Mouse (Mus musculus): ENCODE measurements around the gene Ankrd23. TPM values are rescaled to one million over a fixed set of nuclear protein-coding genes. Genes with fewer than 3 reads are reported as not detected.

The Ankrd23 gene
- polyA plus RNA-seq, 1 experiment: 56.2 TPM

DNA sequence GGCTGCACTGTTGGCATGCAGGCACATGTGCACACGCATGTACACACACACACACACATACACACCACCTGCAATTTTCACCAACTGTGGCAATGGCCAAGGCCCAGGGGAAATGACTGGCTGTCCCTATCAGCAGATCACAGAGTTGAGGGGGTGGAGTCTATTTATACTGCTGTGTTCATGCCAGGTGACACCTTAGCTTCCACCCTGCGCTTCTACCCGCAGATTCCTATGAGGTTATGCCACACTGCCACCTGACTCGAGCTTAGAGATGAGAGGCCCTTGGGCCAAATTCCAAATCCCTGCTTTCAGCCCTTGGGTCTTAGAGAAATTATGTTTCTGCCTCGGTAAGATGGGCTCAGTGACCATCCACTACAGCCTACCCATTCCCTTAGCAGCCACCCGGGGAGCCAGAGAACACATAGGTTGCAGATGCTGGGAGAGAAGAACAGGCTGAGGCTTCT, 2.1 kb downstream of the Ankrd23 start:
- TF ChIP-seq CTCF (IDR thresholded peaks at IDR 0.05; ENCODE audit: borderline replicate concordance, control insufficient read depth, extremely low read depth, insufficient read depth, low read length, poor library complexity): no peak
- TF ChIP-seq POLR2A (IDR thresholded peaks at IDR 0.05; ENCODE audit: control insufficient read depth, extremely low read depth, insufficient read depth, low read length, poor library complexity): no peak
- no peak overlapping the region for H3K27ac ChIP-seq (ENCODE audit: control insufficient read depth, insufficient read depth, low read length)

DNA sequence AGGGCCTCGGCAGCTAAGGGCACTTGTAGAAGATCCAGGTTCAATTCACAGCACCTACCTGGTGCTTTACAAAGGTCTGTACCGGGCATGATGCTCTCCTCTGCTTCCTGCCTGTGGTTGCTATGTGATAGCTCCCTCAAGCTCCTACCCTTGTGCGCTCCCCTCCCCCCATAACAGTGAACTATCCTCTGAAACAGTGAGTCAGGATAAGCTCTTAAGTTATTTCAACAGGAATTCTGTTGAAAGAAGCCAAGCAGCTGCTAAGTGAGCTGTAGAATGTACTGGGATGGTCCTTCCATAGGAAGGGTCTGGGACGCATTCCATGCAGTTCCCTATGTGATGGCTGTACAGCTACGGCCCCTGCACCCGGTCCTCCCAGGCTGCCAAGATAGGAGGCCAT, 3.1 kb downstream of the Ankrd23 start:
- H3K27me3 ChIP-seq (ENCODE audit: control insufficient read depth, insufficient read depth, low read length): no peaks in the 10 kb centered on the region
- 90% methylated on average over 6 of the region's 6 CpGs for WGBS
- no peak for DNase-seq
- H3K27ac ChIP-seq (ENCODE audit: control insufficient read depth, insufficient read depth, low read length): no peak overlapping the region
- no peak overlapping the region for H3K4me3 ChIP-seq (ENCODE audit: control insufficient read depth, insufficient read depth, low read length)
- TF ChIP-seq POLR2A (IDR thresholded peaks at IDR 0.05; ENCODE audit: control insufficient read depth, extremely low read depth, insufficient read depth, low read length, poor library complexity) (no peak), CTCF (IDR thresholded peaks at IDR 0.05; ENCODE audit: borderline replicate concordance, control insufficient read depth, extremely low read depth, insufficient read depth, low read length, poor library complexity) (no peak)
- H3K36me3 ChIP-seq (ENCODE audit: control insufficient read depth, insufficient read depth, low read length): no peaks in the 10 kb centered on the region
- H3K4me1 ChIP-seq (replicated peaks; ENCODE audit: control insufficient read depth, insufficient read depth, low read length): peaks cover 10% of the 10 kb centered on the region

More for the DNA sequence above, 2.1 kb downstream of the Ankrd23 start:
- Histone ChIP-seq H3K4me1 (replicated peaks; ENCODE audit: control insufficient read depth, insufficient read depth, low read length) (peaks cover 10% of the 10 kb centered on the region), H3K36me3 (ENCODE audit: control insufficient read depth, insufficient read depth, low read length) (0 out of 2 replicates have a peak, but pooled peaks cover under 1% of the 10 kb centered on the region), H3K27me3 (ENCODE audit: control insufficient read depth, insufficient read depth, low read length) (no peaks in the 10 kb centered on the region), H3K4me3 (ENCODE audit: control insufficient read depth, insufficient read depth, low read length) (no peak overlapping the region)
- DNase-seq: no peak
- WGBS: 14% methylated on average over 6 of the region's 6 CpGs

DNA sequence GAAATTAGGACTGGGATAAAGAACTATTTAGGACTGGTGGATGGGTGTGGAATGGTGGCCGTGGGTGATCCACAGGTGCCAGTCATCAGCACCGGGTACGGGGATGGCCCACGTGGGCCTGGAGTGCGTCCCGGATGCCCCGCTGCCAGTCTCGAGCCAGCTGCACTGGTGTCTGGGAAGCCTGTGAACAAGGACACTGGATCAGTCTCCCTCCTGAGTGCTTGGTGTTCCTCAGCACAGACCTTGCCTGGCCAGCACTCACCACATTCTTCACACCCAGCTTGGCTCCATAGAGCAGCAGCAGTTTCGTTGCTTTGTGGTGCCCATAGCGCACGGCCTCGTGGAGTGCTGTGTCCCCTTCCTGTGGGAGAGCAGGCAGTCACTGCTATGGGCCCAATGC, 5.2 kb downstream of the Ankrd23 start:
- TF ChIP-seq POLR2A (IDR thresholded peaks at IDR 0.05; ENCODE audit: control insufficient read depth, extremely low read depth, insufficient read depth, low read length, poor library complexity): no peak
- TF ChIP-seq CTCF (IDR thresholded peaks at IDR 0.05; ENCODE audit: borderline replicate concordance, control insufficient read depth, extremely low read depth, insufficient read depth, low read length, poor library complexity): no peak
- Histone ChIP-seq H3K27ac (ENCODE audit: control insufficient read depth, insufficient read depth, low read length) (no peak overlapping the region), H3K4me1 (replicated peaks; ENCODE audit: control insufficient read depth, insufficient read depth, low read length) (peaks cover 10% of the 10 kb centered on the region), H3K4me3 (ENCODE audit: control insufficient read depth, insufficient read depth, low read length) (no peak overlapping the region), H3K36me3 (ENCODE audit: control insufficient read depth, insufficient read depth, low read length) (no peaks in the 10 kb centered on the region; the same call in 1 of the 2 replicates), H3K27me3 (ENCODE audit: control insufficient read depth, insufficient read depth, low read length) (no peaks in the 10 kb centered on the region)
- WGBS: 98% methylated on average over 12 of the region's 12 CpGs
- no peak for DNase-seq

DNA sequence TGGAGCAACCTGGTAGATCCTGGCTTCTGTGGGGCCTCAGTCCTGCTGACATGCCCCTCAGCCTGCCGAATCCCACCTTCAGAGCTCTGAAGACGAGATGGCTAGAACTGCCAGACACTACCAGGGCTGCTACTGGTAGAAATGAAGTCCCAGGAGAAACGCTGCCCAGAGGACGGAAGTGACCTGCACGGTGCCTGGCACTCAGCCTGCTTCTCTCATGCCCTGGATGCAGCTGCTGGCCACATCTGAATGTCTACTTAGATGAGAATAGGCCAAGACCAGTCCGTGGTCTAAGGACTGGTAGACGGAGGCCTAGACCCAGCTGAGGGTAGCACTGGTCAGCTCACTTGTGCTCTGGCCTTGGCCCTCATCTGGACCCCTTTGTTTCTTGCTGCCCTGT, 5.7 kb downstream of the Ankrd23 start:
- Histone ChIP-seq H3K4me1 (replicated peaks; ENCODE audit: control insufficient read depth, insufficient read depth, low read length) (peaks cover 10% of the 10 kb centered on the region), H3K36me3 (ENCODE audit: control insufficient read depth, insufficient read depth, low read length) (peaks cover under 1% of the 10 kb centered on the region; the same call in 1 of the 2 replicates), H3K27ac (ENCODE audit: control insufficient read depth, insufficient read depth, low read length) (no peak overlapping the region), H3K4me3 (ENCODE audit: control insufficient read depth, insufficient read depth, low read length) (no peak overlapping the region), H3K27me3 (ENCODE audit: control insufficient read depth, insufficient read depth, low read length) (no peaks in the 10 kb centered on the region)
- DNase-seq: no peak
- no peak for TF ChIP-seq CTCF (IDR thresholded peaks at IDR 0.05; ENCODE audit: borderline replicate concordance, control insufficient read depth, extremely low read depth, insufficient read depth, low read length, poor library complexity)
- TF ChIP-seq POLR2A (IDR thresholded peaks at IDR 0.05; ENCODE audit: control insufficient read depth, extremely low read depth, insufficient read depth, low read length, poor library complexity): no peak
- WGBS: 94% methylated on average over 7 of the region's 7 CpGs

DNA sequence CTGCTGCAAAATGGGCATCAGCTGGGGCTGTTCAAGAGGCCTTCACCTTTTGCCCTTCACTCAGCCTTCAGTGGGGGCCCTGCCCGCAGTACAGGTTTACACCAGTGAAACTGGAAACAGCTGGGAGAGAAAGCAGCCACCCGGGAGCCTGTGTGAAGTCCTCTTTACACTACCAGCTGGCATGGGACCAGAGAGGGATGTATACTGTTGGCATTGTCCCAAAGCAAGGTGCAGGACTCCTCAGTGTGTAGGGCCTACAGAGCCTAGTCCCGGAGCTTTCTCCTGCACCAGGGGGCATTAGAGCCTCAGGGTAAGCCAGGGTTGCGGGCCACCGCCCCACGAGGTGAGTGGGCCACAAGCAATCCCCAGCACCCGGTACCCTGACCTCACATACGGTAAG, 6.2 kb downstream of the Ankrd23 start:
- Histone ChIP-seq H3K4me3 (ENCODE audit: control insufficient read depth, insufficient read depth, low read length) (no peak overlapping the region), H3K27me3 (ENCODE audit: control insufficient read depth, insufficient read depth, low read length) (no peaks in the 10 kb centered on the region), H3K36me3 (ENCODE audit: control insufficient read depth, insufficient read depth, low read length) (peaks cover 5% of the 10 kb centered on the region; the same call in 1 of the 2 replicates), H3K27ac (ENCODE audit: control insufficient read depth, insufficient read depth, low read length) (no peak overlapping the region), H3K4me1 (replicated peaks; ENCODE audit: control insufficient read depth, insufficient read depth, low read length) (peaks cover 10% of the 10 kb centered on the region)
- DNase-seq: no peak
- TF ChIP-seq CTCF (IDR thresholded peaks at IDR 0.05; ENCODE audit: borderline replicate concordance, control insufficient read depth, extremely low read depth, insufficient read depth, low read length, poor library complexity): no peak
- TF ChIP-seq POLR2A (IDR thresholded peaks at IDR 0.05; ENCODE audit: control insufficient read depth, extremely low read depth, insufficient read depth, low read length, poor library complexity): no peak
- 91% methylated on average over 8 of the region's 8 CpGs for WGBS

DNA sequence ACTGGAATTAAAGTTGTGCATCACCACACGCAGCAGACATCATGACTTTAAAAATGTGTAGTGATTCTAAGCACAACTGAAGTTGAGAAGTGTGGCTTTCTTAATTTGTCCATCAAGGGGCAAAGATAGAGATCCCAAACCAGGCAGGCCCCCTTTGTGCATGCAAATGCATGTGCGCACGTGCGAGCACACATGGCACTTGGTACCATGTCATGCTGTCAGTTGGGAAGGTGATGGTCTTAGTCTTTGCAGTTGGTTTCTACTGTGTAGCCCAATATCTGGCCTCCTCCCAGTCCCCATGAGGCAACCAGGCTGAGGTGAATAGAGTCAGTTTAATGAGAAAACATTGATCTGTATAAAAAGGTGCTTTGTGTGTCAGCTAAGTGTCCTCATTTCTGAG, 6.8 kb downstream of the Ankrd23 start:
- Histone ChIP-seq H3K36me3 (ENCODE audit: control insufficient read depth, insufficient read depth, low read length) (peaks cover 11% of the 10 kb centered on the region; the same call in 1 of the 2 replicates), H3K4me1 (replicated peaks; ENCODE audit: control insufficient read depth, insufficient read depth, low read length) (peaks cover 8% of the 10 kb centered on the region), H3K27ac (ENCODE audit: control insufficient read depth, insufficient read depth, low read length) (no peak overlapping the region), H3K27me3 (ENCODE audit: control insufficient read depth, insufficient read depth, low read length) (no peaks in the 10 kb centered on the region), H3K4me3 (ENCODE audit: control insufficient read depth, insufficient read depth, low read length) (no peak overlapping the region)
- WGBS: over 99% methylated on average over 4 of the region's 4 CpGs
- no peak for DNase-seq
- TF ChIP-seq POLR2A (IDR thresholded peaks at IDR 0.05; ENCODE audit: control insufficient read depth, extremely low read depth, insufficient read depth, low read length, poor library complexity) (no peak), CTCF (IDR thresholded peaks at IDR 0.05; ENCODE audit: borderline replicate concordance, control insufficient read depth, extremely low read depth, insufficient read depth, low read length, poor library complexity) (no peak)

DNA sequence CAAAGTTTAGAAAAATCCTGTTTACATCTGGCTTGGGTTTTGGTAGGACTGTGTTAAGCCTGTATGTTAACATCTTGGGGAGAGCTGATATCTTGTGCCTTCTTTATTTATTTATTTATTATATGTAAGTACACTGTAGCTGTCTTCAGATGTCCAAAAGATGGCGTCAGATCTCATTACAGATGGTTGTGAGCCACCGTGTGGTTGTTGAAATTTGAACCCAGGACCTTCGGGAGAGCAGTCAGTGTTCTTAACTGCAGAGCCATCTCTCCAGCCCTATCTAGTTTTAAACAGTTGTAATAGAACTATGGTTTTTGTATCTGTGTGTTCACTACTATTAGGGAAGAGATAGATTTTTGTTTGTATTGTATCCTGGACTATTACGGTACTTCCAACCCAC, 7.4 kb downstream of the Ankrd23 start:
- Histone ChIP-seq H3K36me3 (ENCODE audit: control insufficient read depth, insufficient read depth, low read length) (peaks cover 14% of the 10 kb centered on the region; the same call in 1 of the 2 replicates), H3K27ac (ENCODE audit: control insufficient read depth, insufficient read depth, low read length) (no peak overlapping the region), H3K27me3 (ENCODE audit: control insufficient read depth, insufficient read depth, low read length) (no peaks in the 10 kb centered on the region), H3K4me1 (replicated peaks; ENCODE audit: control insufficient read depth, insufficient read depth, low read length) (peaks cover 2% of the 10 kb centered on the region), H3K4me3 (ENCODE audit: control insufficient read depth, insufficient read depth, low read length) (no peak overlapping the region)
- WGBS: 99% methylated on average over 4 of the region's 4 CpGs
- TF ChIP-seq POLR2A (IDR thresholded peaks at IDR 0.05; ENCODE audit: control insufficient read depth, extremely low read depth, insufficient read depth, low read length, poor library complexity): no peak
- no peak for TF ChIP-seq CTCF (IDR thresholded peaks at IDR 0.05; ENCODE audit: borderline replicate concordance, control insufficient read depth, extremely low read depth, insufficient read depth, low read length, poor library complexity)
- no peak for DNase-seq

Measured in thymus, adult 2 months (tissue).